Mouse (Mus musculus): ENCODE measurements around the gene Rnf128. TPM values are rescaled to one million over a fixed set of nuclear protein-coding genes. Genes with fewer than 3 reads are reported as not detected.

The Rnf128 gene
- total RNA-seq, 2 experiments from 2014 or later: 28.3 to 34.4 TPM

DNA sequence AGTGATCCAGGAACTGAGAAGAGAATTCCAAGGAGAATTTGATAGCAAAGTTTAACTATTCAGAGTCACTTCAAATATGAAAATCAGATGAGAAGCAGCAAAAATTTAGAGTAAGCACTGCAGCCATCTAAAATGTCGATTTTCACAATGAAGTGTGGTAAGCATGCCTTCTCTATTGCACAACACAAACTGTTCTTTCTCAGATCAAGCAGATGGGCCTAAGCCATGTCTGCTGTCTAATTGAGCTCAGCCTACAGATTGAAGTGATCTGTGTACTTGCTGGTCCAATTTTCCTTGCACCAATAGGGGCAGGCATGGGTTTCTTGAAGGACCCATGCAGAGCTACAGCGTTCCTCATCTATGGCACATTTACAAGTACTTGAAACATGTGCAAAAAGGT lies 51.6 kb downstream of the Rnf128 start:
- peak in 1 of 2 experiments; percentile 53 for DNase-seq (ENCODE audit: low spot score in 2 of 2)

DNA sequence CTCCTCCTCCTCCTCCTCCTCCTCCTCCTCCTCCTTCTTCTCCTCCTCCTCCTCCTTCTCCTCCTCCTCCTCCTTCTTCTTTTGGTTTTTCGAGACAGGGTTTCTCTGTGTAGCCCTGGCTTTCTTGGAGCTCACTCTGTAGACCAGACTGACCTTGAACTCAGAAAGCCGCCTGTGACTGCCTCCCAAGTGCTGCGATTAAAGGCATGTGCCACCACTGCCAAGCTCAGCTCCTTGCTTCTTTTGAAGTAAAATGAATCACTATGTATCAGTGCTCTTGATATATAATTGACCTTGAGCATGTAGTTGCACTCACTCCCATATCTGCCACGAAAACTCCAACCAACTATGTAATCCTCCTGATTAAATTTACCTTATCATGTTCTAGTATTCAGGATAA lies 59.0 kb downstream of the Rnf128 start:
- DNase-seq (ENCODE audit: low spot score in 2 of 2): no peak

DNA sequence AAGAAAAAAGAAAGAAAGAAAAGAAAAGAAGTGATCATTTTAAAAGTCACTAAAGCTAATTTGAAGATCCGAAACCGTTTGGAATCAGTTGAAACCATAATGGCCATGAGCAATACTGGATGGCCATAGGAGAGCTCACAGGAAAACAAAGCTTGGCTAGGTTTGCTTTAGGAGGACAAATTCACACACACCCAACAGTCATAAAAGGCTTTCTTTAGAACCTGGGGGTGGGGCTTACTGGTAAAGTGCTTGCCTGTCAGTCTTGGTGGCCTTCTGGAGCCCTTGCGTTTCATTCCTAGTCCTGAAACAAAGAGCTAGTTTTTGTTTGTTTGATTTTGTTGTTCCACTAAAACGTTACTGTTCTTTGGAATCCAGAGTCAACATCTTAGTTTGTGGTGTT lies 71.6 kb downstream of the Rnf128 start:
- no peak for DNase-seq (ENCODE audit: low spot score in 2 of 2)

DNA sequence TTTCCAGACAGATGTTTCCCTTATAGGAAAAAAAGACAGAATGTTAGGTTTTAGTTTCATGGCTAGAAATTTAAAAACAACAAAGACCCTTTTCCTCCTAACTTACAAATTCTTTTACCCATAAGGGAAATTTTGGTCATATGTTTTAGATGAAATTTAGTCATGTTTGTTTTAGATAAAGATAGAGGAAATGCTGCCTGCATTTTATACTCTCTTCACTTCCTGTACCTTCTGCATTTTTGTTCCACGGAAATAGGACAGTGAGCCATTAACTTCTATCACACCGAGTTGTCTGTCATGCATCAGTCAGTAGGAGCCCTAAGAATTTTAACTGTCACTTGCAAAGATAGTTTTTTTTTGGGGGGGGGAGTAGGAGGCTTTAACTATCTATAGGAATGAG lies 76.6 kb downstream of the Rnf128 start:
- DNase-seq (ENCODE audit: low spot score in 2 of 2): no peak

DNA sequence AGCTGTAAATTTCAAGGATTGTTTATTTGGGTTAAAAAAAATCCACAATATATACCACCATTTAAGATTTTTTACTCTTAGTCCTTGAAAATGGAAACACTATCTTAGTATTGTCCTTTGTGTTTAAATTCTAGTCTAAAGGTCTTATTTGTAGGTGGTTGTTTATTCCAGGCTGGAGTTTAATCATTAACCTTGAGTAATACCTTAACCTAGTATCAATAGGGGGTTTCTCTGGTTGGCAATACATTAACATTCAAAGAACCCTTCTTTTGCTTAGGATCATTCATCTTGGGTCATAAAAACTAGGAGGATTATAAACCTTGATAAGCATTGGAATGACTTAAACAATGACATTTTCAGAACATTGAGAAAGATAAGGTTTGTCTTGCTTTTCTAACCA lies 77.3 kb downstream of the Rnf128 start:
- no peak for DNase-seq (ENCODE audit: low spot score in 2 of 2)

DNA sequence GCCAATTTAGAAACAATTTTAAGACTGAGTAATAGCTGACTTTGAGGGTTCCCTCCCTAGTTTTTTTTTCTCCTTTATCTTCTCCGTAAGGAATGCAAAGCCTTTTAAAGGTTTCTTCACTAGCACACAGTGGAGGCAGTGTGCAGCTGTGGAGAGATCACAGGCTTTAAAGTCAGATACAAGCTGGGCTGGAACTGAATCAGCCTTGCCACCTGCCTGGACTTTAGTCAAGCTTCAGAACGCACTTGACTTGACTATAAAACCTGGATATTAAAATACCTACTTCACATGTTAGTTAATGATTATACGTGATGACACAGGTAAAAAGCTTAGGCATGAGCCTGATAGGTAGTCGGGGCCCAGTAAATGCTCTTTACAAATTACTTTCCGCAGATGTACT lies 89.1 kb downstream of the Rnf128 start:
- DNase-seq (ENCODE audit: low spot score in 2 of 2): no peak

DNA sequence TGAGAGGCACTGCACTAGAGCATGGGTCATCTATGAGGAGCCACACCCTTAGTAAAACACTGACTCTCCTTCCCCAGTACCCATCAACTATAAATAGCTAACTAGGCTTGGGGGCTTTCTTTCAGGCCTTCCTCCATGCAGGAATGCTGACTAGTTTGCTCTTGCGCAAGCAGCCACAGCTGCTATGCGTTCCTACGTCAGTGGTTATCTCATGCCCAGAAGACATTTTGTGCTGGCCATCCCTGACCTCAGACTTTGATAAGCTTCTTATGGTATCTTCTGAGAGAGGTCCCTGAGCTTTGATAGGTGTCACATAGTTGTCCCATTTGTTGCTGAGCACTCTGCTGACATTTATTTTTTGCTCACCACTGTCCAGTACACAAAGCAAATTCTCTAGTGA lies 90.2 kb downstream of the Rnf128 start:
- DNase-seq (ENCODE audit: low spot score in 2 of 2): no peak

DNA sequence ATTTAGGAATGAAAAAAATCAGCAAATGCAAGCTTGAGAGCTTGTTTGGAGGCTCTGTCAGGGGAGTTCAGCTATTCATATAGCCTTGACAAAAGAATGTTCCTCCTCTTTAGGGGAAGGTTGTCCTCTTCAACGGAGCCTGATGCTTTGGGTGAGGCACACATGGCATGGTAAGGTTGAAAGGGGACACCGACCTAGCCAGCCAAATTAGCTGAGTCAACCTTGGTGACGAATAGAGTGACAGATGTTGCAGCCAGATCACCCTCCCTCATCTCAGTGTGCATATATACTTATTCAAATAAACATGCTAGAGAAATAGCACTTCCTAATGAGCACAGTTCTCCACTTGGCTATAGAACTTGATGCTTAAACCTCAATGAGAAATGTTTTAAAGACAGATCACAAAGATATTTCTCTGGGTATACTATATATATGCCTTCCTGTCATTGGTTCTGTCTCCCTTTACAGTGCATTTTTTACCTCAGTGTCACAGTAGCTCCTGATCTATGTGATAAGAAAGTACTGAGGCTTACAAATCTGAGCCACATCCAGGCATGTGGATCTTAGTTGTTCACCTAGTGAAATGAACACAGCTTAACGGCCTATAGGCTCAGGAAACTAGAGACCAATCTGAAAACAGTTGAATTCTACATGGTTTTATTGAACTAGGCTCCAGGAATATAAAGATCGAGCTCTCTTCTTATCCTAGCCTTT lies 91.4 kb downstream of the Rnf128 start:
- no peak for DNase-seq (ENCODE audit: low spot score in 2 of 2)

DNA sequence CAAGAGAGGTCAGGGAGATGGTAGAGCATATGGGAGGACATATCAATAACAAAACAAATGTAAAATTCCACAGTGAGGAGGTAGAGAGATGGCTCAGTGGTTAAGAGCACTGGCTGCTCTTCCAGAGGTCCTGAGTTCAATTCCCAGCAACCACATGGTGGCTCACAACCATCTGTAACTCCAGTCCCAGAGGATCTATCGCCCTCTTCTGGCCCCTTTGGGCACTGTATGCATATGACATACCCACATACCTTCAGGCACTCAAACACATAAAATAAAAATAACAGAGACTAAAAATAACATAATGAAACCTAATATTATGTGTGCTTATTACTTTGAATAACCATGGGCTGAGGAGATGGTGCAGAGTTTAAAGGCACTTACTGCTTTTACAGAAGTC lies 99.0 kb downstream of the Rnf128 start:
- DNase-seq (ENCODE audit: low spot score in 2 of 2): no peak

DNA sequence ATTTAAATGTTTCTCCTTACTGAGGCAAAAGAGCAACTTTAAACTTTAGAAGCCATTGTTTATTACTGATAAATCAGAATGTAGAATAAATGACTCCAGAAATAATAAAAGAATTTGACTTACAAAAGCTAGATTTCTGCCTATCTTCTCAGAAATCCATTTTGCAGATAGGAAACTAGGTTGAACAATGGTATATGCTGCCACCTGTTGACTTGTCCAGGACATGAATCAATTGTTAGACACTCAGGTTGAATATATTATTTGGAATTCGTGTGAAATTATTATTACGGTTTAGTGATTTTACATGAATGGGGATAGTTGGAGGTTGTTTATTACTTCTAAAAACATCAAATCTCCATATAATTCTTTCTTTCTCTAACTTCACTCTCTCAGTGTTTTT lies 102.7 kb downstream of the Rnf128 start:
- peak in 1 of 2 experiments; percentile 10 for DNase-seq (ENCODE audit: low spot score in 2 of 2)

DNA sequence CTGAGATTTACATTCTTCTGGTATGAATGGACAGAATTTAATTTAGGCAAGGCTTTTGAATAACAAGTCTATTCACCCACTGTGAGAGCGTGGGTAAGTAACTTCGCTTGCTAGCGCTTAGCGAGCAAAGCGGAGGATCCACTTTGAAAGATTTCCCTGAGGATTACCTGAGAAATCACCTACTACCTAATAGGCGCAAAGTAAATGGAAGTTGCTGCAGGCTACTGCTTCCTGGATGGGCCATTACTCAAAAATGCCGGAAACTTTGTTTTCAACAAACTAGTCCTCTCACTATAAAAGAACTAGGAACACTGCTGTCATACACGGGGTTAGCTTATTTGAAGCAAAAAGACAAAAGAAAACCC lies 121.3 kb downstream of the Rnf128 start:
- DNase-seq (ENCODE audit: low spot score in 2 of 2): no peak

DNA sequence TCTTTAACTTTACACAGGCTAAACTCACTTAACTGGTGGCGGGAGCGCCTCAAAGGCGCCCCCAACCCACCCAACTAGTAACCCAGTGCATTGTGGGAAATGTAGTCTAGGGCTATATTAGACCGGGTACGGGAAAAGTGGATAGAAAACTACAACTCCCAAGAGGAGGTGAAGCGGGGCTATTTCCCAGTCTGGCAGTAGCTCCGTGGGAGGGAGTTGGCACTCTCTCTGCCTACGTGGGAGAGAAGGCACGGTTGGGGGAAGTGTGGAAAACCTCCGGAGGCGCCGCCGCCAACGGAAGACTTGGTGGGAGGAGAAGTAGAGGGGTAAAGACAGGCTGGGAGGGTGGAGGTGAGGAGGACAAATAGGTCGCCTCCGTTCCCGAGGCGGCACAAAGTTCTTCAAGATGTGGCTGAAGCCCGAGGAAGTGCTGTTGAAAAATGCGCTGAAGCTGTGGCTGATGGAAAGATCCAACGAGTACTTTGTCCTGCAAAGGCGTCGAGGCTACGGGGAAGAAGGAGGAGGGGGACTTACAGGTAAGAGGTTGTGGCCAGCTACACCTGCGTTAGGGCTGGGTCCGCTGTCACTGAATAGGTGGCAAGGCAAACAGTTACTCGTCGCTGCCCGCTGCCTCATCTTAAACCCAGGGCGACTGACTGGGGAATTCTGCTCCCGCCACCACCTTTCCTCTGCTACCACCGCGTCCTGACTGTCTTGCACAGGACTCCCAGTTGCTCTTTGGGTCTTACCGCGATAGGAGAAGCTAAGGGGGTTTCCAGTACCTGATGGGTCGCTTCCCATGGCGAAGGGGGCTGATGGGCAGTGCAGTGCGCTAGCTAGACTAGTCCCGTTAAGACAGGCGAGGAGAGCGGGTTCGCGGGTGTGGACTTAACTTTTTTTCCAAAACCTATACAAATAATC lies 121.9 kb downstream of the Rnf128 start, which contains the start of gene Tbc1d8b:
TSS of gene Tbc1d8b (plus strand) at position 222 of the 921 bp plus-strand sequence.
- DNase-seq (ENCODE audit: low spot score in 2 of 2): peak; percentile 72 to 86

DNA sequence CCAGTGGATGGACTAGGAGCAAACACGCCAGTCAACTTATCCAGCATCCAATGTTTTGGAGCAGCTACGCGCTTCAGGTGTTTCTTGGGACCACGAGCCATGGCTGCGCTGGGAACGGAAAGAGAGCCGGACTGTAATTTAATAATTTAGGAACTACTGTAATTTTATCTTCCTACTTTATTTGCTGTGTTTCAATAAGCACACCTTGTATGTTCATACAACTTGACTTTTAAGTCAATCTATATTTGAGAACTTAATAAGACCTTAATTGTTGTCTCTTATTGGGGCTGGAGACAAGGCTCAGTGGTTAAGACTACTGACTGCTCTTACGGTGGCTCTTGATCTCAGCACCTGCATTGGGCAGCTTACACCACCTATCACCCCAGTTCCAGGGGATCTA lies 151.3 kb downstream of the Rnf128 start, which contains the start of gene Gm15013:
TSS of gene Gm15013 (minus strand) at position 101 of the 400 bp plus-strand sequence.
- DNase-seq (ENCODE audit: low spot score in 2 of 2): no peak

DNA sequence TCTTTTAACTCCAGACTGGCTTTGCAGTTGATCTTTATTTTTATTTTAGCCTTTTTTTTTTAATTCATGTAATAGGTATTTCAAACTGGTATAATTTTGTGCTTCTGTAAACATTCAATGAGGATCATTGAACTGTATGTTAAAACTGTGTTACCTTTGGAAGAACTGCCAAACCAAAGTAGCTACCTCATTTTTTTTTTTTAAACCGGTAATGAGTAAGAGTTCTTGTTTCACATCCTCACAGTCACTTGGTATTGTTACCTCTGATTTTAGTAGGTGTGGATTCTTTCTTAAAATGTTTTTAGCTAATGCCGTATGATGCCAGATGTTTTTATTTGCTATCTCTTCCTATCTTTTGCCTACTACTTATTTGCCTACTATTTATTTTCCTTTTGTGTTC lies 159.2 kb downstream of the Rnf128 start:
- DNase-seq (ENCODE audit: low spot score in 2 of 2): no peak

Other genes with a start within 250 kb of the Rnf128 start
- not detected for gene Trap1a, start 229.6 kb upstream of the Rnf128 start, total RNA-seq (2021)
- under 1 TPM; 0.30 to 0.42 TPM for gene D330045A20Rik, start 82.9 kb upstream of the Rnf128 start, total RNA-seq (2021)
- 10 to 100 TPM; 11.9 to 12.5 TPM for gene Tbc1d8b, start 121.7 kb downstream of the Rnf128 start, total RNA-seq (2021)
- gene Gm15013, start 151.2 kb downstream of the Rnf128 start, total RNA-seq (2021): not detected
- gene Ripply1, start 219.0 kb downstream of the Rnf128 start, total RNA-seq (2021): not detected
- under 1 TPM; 0.51 to 0.97 TPM for gene Cldn2, start 237.5 kb downstream of the Rnf128 start, total RNA-seq (2021)